Mouse (Mus musculus): Measurements from ENCODE around the gene Frat1.
A peak's percentile ranks its signal among the peaks of the same experiment; 100 is the strongest.
"Not testable (repeated sequence)": the region's sequence is repeated elsewhere in the genome, so short reads cannot be mapped to it uniquely, and the experiment has no call there.

The Frat1 gene

GRCm38 (mm10) chr19:41842706-41843105, 12.9 kb downstream of the Frat1 start:
- DNase-seq (ENCODE audit: low read depth, low spot score): no peak

- no peak for DNase-seq (ENCODE audit: low read depth, low spot score)
These were observed 14.6 kb downstream of the Frat1 start for GRCm38 (mm10) chr19:41844345-41844744.

- no peak for DNase-seq (ENCODE audit: low read depth, low spot score)
These were observed 16.8 kb downstream of the Frat1 start for GRCm38 (mm10) chr19:41846366-41847090.

- DNase-seq (ENCODE audit: low read depth, low spot score): no peak
These were observed 17.4 kb downstream of the Frat1 start for GRCm38 (mm10) chr19:41847091-41847581.

GRCm38 (mm10) chr19:41847614-41847991, 17.8 kb downstream of the Frat1 start:
- DNase-seq (ENCODE audit: low read depth, low spot score): not testable (repeated sequence)

GRCm38 (mm10) chr19:41847992-41848851, 18.5 kb downstream of the Frat1 start, which contains the start of gene Frat2:
TSS of gene Frat2 (minus strand) at chr19:41848132.
- peak; percentile 74 for DNase-seq (ENCODE audit: low read depth, low spot score)

- no peak for DNase-seq (ENCODE audit: low read depth, low spot score)
These were observed 20.4 kb downstream of the Frat1 start for GRCm38 (mm10) chr19:41850021-41850718.

GRCm38 (mm10) chr19:41850719-41851543, 21.2 kb downstream of the Frat1 start:
- DNase-seq (ENCODE audit: low read depth, low spot score): no peak

- no peak for DNase-seq (ENCODE audit: low read depth, low spot score)
These were observed 22.7 kb downstream of the Frat1 start for GRCm38 (mm10) chr19:41852423-41852822.

GRCm38 (mm10) chr19:41857086-41857762, 27.5 kb downstream of the Frat1 start:
- no peak for DNase-seq (ENCODE audit: low read depth, low spot score)

- DNase-seq (ENCODE audit: low read depth, low spot score): no peak
These were observed 28.1 kb downstream of the Frat1 start for GRCm38 (mm10) chr19:41857816-41858310.

- no peak for DNase-seq (ENCODE audit: low read depth, low spot score)
These were observed 36.9 kb downstream of the Frat1 start for GRCm38 (mm10) chr19:41866707-41867106.

- DNase-seq (ENCODE audit: low read depth, low spot score): no peak
These were observed 39.5 kb downstream of the Frat1 start for GRCm38 (mm10) chr19:41869296-41869695.

GRCm38 (mm10) chr19:41869946-41870345, 40.2 kb downstream of the Frat1 start:
- not testable (repeated sequence) for DNase-seq (ENCODE audit: low read depth, low spot score)

- DNase-seq (ENCODE audit: low read depth, low spot score): no peak
These were observed 42.5 kb downstream of the Frat1 start for GRCm38 (mm10) chr19:41872285-41872684.

- DNase-seq (ENCODE audit: low read depth, low spot score): no peak
These were observed 44.6 kb downstream of the Frat1 start for GRCm38 (mm10) chr19:41874356-41874755.

GRCm38 (mm10) chr19:41881842-41882241, 52.1 kb downstream of the Frat1 start:
- no peak for DNase-seq (ENCODE audit: low read depth, low spot score)
